Mouse (Mus musculus) G1E (cell line): ENCODE measurements at regions not wholly inside any gene's neighbourhood (a gene's known extent, or its start where the extent isn't known, plus 50 kb on each side); places are given as distances from the start of the nearest gene placed in this dataset.

ENCODE experiments used
- CTCF ChIP-seq: IDR thresholded peaks from 2 replicates; pipeline ENCODE4 v1.5.1; 2012; ENCODE audit warnings: low read depth, low read length, inconsistent platforms, mixed read lengths
- GATA1 ChIP-seq: IDR thresholded peaks from 2 replicates; pipeline ENCODE4 v1.6.1; 2012; ENCODE audit warnings: borderline replicate concordance, low read length, inconsistent platforms, mixed read lengths
- TAL1 ChIP-seq: conservative IDR thresholded peaks from 2 replicates; pipeline ENCODE4 v1.6.1; 2012; ENCODE audit warnings: low read depth, low read length, inconsistent platforms, mixed read lengths

DNA sequence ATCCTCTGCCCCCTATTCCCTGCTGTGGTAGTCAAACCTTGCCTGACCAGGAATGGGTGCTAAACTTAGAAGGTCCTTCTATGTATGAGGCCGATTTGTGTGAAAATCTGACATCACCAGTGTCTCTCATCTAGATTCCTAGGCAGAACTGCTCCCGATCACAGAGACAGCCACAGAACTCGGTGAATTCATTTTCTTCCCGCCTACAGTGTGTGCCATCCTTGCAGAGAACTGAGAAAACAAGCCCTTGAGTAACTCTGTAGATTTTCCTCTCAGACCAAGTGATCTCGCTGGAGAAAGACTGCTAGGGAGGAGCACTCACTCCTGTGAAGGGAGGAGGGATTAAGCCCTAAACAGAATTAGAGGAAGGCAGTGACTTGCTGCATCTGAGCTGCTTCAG, 89.3 kb downstream of the Fam168b start:
- TF ChIP-seq GATA1 (no peak), CTCF (no peak), TAL1 (no peak)
